Mouse (Mus musculus): ENCODE measurements around the gene Ehbp1l1.

Ehbp1l1 gene

DNA sequence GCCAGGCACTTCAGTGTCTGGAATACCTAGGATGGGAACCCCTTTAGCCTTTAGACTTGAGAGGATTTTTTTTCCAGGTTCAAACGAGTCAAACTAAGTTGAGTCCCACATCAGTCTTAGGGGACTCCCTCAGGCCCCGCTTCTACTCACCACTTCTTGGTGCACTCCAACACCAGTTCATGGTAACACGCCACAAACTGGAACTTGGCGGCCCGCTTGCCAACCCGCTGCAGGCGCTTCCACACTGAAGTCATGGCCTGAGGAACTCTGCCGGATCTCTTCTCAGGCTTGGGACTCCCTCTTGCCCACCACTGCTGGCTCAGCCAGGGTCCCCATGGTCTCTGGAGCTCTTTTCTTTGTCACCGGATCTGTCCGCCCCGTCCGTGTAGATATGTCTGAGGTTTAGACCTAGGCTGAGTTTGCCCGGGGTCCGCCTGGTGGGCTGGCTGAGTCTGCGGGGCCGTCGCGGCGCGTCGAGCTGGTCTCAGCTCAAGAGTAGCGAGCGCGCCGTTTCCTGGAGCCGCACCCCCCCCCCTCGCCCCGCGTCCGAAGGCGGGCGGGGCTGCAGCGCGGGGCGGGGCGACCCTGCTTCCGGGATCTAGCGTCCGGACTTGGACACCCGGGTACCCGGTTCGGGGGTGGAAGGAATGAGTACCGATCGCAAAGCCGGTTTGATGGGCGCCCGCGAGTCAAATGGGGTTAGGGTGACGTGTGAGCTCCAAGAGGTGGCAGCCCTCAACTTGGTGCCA is at the start of gene Ehbp1l1:
TSS of gene Ehbp1l1 (minus strand) at position 551 of the 749 bp plus-strand sequence.
- in situ Hi-C loops (cut with MboI, MseI): no loop called here

DNA sequence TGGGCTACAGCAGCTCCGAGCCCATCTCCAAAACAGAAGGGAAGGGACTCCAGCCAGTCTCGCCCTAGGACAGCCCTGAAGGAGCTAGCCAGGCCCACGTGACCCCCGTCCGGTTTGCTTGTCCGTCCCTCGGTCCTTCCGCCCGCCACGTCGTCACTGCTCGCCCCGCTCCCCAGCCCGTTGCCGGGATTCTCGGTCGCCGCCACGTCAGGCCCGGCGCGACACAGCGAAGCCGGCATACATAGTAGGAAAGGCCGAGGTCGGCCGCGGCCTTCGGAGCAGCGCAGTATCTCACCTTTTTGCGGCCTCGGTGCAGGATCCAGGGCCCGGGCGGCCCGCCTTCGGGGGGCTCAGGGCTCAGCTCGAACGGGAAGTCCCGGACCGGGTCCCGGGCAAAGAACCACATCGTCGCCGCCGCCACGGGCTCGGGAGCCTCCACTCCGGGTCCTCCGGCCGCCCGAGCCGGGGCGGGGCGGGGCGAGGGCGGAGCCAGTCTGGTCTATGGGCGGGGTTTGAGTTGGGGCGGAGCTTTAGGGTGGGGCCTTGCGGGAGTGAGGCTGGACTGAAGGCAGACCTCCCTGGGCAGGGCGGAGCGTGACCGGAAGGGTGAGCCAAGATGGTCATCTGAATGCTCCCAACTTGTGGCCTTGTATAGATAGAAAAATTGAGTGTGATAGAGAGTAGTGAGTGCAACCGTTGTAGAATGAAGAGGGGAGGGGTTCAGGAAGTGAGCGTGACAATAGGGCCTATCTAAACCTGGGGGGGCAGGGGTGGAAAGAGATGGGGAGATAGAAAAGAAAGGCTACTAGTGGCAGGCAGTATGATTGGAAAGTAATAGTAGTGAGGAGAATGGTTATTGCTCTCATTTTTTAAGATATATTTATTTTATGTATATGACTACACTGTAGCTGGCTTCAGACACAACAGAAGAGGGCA is 45.1 kb upstream of the Ehbp1l1 start, which contains the start of gene Scyl1:
TSS of gene Scyl1 (minus strand) at position 495 of the 936 bp plus-strand sequence.
- in situ Hi-C loops (cut with MboI, MseI): no loop called here

DNA sequence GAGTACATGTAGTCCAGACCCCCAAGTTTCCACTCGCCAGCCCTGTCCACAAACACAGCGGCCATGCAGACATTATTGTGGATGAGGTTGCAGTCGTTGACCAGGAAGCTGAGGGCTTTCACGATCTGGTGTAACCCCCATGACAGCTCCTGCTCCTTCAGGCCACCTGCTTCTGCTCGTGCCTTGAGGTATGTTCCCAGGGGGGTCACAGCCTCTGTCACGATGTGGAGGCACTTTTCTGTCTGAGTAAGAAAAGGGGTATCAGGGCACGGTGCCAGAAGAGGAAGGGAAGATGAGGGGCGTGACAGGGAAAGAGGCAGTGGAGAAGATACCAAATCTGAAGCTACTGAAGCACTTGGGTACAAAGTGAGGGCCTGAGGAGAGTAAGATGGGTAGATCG is 44.2 kb upstream of the Ehbp1l1 start:
- in situ Hi-C loops (cut with MboI, MseI): no loop called here

DNA sequence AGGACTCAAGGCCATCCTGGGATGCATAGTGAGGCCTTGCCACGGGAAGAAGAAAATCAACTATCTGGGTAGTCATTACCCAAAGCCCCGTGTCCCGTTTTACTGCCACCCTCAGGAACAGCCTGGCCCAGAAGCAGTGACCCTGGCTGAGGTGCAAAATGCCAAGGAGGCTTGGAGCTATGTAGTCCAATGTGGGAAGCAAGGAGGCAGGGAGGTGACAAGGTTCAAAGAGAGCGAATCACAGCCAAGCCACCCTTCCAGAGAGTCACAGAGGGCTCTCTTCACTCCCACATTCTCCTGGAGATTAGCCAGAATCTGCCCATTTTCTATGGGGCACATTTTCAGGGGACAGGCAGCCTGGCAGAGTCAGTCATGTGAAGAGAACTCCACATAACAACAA is 41.2 kb upstream of the Ehbp1l1 start:
- in situ Hi-C loops (cut with MboI, MseI): no loop called here

DNA sequence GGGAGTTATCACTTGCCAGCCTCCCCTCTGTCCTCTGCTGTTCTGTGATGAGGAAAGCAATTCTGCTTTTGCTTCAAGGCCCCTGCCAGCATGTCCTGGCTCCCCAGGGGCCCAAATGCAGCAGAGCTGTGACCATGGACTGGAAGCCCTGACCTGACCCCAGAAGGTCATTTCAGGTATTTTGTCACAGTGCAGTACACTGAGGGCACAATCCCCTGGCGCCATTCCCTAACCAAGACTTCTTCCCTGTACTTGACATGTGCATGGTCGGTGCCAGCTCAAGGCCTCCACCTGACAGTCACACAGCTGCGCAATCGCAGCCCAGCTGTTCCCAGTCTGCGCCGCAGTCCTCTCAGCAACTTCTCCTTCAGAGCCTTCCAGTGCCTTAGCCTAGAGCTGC is 37.0 kb upstream of the Ehbp1l1 start:
- in situ Hi-C loops (cut with MboI, MseI): no loop called here

DNA sequence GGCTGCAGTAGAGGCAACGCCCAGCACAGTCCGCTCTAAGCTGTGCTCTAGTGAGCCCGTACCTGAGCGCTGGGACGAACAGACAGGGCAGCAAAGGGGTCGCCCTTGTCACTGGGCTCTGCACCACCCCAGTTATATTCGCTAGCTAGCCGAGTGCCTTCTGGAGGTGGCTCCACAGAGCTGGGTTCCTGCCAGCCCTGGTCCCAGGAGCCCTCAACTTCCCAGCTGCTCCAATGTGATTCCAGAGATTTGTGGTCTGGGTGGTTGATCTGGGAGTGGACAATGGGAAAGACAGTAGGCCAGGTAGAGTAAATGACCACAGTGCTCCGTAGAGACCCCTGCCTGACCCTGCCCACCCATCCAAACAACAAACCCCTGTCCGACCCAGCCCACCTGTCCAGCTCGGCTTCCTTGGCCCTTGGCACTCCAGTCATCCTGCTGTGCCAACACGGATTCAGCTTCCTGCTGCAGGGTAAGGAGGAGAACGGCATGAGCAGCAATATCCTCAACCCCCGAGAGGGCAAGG is 32.8 kb upstream of the Ehbp1l1 start:
- in situ Hi-C loops (cut with MboI, MseI): no loop called here

DNA sequence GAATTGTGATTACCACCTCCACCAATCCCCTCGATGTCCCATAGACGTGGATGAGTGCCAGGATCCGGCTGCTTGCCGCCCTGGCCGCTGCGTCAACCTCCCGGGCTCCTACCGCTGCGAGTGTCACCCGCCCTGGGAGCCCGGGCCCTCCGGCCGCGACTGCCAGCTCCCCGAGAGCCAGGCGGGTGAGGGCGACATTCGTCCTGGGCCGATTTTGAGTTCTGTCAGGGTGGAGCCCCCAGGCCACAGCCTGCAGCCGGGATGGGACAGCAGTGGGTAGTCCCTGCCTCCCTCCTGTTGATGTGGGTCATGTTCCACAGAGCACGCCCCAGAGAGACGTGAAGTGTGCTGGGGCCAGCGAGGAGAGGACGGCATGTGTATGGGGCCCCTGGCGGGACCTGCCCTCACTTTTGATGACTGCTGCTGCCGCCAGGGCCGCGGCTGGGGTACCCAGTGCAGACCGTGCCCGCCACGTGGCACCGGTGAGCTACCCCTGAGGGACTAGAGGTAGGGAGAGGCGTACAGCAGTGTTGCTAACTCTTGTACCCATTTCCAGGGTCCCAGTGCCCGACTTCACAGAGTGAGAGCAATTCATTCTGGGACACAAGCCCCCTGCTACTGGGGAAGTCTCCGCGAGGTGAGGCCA is 31.0 kb upstream of the Ehbp1l1 start:
- in situ Hi-C loops (cut with MboI, MseI): no loop called here

DNA sequence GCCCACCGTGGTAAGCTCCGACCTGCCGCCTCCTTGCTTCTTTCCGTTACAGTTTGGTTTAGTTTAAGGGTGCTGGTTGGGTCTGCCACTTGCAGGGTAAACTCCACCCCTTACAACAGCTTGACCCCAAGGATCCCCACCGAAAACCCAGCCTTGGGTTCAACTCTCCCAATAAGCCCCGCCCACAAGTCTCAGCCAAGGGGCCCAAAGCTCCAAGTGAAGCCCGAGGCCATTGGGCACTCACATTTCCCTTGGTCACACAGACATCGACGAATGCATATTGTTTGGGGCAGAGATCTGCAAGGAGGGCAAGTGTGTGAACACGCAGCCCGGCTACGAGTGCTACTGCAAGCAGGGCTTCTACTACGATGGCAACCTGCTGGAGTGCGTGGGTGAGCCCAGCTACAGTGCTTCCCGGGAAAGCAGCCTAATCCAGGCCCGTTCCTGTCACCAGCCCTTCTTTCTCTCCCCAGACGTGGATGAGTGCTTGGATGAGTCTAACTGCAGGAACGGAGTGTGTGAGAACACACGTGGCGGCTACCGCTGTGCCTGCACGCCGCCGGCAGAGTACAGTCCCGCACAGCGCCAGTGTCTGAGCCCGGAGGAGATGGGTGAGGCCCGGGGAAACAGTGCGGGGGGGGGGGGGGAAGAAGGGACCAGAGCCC is 30.3 kb upstream of the Ehbp1l1 start:
- in situ Hi-C loops (cut with MboI, MseI): no loop called here

DNA sequence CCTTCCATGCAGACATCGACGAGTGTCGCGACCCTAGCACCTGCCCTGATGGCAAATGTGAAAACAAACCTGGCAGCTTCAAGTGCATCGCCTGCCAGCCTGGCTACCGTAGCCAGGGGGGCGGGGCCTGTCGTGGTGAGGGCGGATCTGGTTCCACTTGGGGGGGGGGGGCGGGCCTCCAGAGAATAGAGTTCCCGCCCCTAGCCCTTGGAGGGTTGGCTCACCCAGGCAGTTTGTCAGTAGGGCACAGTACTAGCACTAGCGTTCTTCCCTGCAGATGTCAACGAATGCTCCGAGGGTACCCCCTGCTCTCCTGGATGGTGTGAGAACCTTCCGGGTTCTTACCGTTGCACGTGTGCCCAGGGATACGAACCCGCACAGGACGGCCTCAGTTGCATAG is 25.6 kb upstream of the Ehbp1l1 start:
- in situ Hi-C loops (cut with MboI, MseI): no loop called here

DNA sequence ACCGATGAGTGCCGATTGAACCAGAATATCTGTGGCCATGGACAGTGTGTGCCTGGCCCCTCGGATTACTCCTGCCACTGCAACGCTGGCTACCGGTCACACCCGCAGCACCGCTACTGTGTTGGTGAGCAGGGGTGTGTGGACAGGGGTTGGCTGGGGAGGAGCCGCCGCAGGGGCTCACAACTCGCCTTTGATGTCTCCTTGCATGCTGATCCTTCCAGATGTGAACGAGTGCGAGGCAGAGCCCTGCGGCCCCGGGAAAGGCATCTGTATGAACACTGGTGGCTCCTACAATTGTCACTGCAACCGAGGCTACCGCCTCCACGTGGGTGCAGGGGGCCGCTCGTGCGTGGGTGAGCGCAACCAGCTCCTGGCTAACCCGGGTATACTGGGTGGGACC is 24.8 kb upstream of the Ehbp1l1 start:
- in situ Hi-C loops (cut with MboI, MseI): no loop called here

DNA sequence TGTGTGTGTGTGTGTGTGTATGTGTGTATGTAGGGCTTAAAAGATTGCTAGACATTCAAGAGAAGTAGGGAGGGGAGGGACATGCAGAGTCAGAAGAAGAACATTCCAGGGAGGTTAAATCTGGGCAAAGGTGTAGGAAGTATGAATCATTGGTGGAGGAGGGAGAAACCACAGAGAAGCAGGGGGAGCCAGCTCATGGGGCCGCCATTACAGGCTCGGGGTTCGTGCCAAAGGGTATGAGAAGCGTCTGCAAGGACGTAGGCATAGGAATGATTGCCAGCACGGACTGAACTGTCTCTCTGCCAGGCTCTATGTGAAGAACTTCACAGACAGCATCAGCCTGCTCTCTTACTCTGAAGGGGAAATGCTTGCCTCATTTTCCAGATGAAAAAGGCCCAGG is 23.4 kb upstream of the Ehbp1l1 start:
- in situ Hi-C loops (cut with MboI, MseI): loop anchor here (5.0 kb wide), 1 partner anchor 77 kb away; no protein-coding TSS in a partner anchor

DNA sequence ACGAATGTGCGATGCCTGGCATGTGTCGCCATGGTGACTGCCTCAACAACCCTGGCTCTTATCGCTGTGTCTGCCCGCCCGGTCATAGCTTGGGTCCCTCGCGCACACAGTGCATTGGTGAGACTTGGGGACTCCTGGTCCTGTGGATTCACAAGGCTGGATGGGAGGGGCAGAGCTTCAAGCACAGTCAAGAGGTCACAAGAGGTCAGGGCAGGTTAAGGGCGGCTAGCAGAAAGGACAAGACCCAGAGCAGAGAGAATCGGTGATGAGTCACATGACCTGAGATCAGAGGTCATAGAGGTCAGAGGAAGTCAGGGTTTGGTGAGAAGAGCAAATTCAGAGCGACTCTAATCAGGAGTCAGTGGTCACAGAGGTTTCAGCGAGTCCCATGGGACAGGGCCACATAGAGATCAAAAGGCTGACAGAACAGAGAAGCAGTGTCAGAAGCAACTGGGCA is 20.8 kb upstream of the Ehbp1l1 start:
- in situ Hi-C loops (cut with MboI, MseI): loop anchor here (5.0 kb wide), 1 partner anchor 75 kb away; no protein-coding TSS in a partner anchor

DNA sequence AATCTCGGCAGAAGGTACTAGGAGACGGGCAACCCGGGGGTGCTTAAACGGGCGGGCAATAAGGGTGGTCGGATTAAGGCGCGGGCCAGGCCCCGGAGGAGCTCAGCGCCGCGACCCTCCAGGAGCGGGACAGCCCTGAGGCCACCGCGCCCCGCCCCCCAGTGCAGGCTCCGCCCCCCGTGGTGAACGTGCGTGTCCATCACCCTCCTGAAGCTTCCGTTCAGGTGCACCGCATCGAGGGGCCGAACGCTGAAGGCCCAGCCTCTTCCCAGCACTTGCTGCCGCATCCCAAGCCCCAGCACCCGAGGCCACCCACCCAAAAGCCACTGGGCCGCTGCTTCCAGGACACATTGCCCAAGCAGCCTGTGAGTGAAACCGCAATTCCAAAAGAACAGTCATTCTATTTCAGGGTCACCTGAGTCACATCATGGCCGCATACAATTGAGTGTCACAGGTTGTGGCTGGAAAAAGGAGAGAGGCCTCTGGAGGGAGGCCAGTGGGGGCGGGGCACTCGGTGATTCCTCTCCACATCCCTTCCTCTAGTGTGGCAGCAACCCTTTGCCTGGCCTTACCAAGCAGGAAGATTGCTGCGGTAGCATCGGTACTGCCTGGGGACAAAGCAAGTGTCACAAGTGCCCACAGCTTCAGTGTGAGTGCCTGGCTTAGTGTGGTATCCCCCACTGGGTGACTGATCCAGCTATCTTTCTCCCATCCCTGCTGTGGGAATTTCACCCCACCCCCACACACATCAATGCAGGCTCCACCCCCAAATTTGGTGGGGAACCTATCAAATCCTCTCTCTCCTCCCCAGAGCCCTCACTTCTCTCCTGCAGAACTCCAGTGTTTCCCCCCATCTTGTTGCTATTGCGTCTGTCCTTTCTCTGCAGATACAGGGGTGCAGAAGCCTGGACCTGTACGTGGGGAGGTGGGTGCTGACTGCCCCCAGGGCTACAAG is 19.9 kb upstream of the Ehbp1l1 start:
- in situ Hi-C loops (cut with MboI, MseI): loop anchor here (5.0 kb wide), 1 partner anchor 74 kb away; no protein-coding TSS in a partner anchor

DNA sequence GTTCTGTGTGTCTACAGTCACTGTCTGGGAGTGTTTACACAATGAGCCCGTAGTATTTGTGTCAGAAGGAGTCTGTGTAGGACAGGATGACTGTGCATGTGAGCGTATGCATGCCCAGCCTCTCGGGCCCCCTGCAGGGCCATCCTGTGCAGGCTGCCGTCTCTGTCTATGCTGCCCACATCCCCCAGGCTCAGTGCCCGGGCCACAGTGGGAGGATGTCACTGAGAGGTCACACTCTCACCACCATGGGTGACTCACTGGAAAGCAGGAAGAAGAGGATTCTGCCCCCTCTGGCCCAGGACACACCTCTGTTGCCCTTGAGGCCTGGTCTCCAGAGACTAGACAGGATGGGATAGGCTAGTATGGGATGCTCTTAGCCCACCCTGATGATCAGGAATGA is 17.5 kb upstream of the Ehbp1l1 start:
- in situ Hi-C loops (cut with MboI, MseI): loop anchor here (5.0 kb wide), 1 partner anchor 41 kb away; the partner anchor contains the start of gene Kcnk7

DNA sequence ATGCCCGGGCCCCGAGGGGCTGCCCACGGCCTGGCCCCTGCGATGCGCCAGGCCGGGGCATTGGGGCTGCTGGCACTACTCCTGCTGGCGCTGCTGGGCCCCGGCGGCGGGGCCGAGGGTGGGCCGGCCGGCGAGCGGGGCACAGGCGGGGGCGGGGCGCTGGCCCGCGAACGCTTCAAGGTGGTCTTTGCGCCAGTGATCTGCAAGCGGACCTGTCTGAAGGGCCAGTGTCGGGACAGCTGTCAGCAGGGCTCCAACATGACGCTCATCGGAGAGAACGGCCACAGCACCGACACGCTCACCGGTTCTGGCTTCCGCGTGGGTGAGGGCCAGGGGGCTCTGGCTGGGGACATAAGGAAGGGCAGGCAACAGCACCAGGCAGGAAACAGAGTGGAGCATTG is 16.1 kb upstream of the Ehbp1l1 start:
- in situ Hi-C loops (cut with MboI, MseI): loop anchor here (5.0 kb wide), 1 partner anchor 40 kb away; the partner anchor contains the start of gene Kcnk7

DNA sequence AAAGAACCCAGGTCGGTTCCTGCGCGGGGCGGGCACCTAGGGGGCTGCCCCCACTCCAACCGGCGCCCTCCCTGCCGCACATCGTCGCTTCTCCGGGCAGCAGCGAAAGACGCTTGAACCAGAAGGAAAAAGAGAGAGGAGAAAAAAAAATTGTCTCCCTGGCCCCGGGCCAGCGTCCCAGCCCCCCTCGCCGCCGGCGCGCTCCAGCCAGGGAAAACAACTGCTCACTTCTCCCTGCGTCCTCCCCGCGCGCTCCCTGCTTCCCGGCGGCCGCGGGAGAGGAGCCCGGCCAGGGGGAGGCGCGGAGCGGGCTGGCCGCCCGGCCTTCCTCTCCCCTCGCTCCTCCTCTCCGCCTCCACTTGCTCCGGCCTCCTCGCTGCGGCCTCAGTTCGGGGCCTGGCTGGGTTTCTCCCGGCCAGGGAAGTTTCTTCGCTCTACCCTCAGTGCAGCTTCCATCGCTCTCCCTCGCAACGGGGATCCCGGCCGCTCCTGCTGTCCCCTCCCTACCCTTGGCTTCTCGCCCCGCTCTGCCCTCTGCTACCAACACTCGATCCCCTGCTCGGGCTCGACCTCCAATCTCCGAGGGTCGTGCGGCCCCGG is 15.6 kb upstream of the Ehbp1l1 start:
- in situ Hi-C loops (cut with MboI, MseI): loop anchor here (5.0 kb wide), 1 partner anchor 39 kb away; the partner anchor contains the start of gene Kcnk7

DNA sequence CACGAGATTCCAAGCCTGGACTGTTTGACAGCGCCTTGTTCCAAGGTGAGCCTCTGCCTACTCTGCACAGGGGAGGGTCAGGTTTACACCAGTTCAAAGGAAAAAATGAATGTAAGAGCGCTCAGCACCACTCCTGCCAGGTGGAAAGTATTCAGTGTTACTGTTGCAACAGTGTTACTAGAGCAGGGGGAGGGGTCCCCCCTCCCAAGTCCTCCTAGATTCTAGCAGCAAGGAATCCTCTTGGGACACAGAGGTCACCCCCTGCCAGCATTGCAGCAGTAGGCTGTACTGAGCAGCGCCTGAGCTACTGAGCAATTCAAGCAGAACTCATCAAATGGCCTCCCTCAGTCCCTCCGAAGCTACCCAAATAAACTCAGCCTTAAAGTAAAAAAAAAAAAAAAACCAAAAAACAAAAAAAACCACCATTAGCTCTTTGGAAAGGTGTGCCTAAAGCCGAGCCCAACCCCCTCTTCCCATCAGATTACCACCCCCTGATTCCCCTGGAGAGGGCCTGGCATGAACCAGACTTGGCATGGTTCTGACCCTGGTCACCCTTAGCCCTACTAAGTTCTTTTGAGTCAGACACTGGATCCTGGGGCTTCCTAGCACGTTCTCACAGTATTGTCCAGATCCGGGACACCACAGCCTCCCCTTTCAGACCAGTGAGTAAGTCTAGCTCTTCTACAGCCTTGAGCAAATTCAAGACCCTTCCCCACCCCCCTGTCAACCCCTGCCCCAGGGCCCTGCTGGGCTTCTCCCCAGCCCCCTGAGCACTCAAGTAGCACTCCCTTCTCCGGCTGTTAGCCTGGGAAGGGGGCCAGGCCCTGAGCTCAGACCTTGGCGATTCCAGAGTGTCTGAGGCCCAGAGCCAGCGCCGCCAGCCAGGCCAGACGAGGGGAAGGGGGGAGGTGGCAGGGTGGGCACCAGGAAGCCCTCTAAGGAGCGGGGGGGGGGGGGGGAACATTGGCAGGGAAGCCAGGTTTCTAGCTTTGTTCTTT is 14.5 kb upstream of the Ehbp1l1 start, which contains the start of gene Ltbp3:
TSS of gene Ltbp3 (plus strand) at position 585 of the 998 bp plus-strand sequence.
- in situ Hi-C loops (cut with MboI, MseI): loop anchor here (5.0 kb wide), 1 partner anchor 38 kb away; the partner anchor contains the start of gene Kcnk7

DNA sequence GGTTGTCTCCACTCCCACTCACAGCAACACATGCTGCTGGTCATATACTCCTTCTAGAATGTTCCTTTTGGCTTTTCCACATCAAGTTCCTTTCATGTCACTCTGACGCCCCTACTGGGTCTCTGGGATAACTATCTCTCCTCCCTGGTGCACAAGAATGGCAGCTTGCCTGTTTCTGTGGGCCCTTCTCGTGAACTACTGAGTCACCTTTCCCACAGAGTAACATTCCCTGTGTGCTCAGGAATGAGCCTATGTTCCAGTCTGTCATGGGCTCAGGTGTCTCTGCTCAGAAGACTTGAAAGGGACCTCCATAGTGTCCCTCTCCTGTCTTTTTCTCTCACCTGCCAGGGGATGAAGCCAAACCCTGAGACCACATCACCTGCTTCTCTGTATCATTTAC is 13.3 kb upstream of the Ehbp1l1 start:
- in situ Hi-C loops (cut with MboI, MseI): no loop called here

Data from regulatory T cell (primary cell).